Mouse (Mus musculus) 3T3-L1 (cell line): Measurements from ENCODE around the gene Dnajc22.
A peak's percentile ranks its signal among the peaks of the same experiment; 100 is the strongest.

Source experiments
- DNase-seq: peaks from one replicate; pipeline ENCODE4 v3.0.0-alpha.2; 2015; ENCODE audit warnings: low read depth, low spot score

The Dnajc22 gene

DNA sequence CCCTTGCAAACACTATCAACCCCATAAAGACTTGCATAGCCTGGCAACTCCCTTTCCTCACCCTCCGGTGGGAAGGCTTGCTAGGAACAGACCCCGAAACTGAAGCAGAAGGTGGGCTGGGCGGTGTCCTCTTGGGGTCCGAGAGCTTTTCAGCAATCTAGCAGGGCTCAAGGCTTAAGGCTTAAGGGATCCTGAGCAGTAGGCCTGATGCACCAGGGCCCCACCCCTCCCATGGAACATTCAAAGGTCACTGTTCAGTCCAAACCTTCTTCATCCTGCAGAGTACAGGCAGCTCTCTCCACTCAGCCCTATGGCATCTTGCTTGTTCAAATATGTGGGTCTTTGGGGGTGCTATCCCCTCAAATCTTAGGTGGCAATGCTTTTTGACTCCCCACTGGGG, 7.0 kb upstream of the Dnajc22 start:
- DNase-seq: no peak

GRCm38 (mm10) chr15:99087253-99088075, 5.5 kb upstream of the Dnajc22 start, which contains the start of gene C1ql4:
TSS of gene C1ql4 (minus strand) at chr15:99087817.
- DNase-seq: no peak

DNA sequence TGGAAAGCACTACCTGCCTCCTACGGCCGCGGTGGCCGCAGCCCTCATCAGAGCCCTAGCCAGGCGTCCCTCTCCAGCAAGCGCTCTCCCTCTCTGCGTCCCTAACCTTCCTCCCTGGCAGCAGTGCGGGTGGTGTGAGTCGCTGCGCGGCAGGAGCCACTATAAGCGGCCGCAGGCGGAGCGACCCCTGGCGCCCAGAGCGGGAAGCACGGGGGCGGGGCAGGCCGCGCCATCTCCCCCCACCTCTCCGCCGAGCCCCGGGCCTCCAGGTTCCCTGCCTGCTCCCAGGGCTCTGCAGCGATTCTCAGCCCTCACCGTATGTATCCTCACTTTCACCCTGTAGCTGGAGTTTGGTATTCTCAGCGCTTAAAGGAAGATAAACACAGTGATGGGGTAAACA, 4.7 kb upstream of the Dnajc22 start:
- DNase-seq: no peak

DNA sequence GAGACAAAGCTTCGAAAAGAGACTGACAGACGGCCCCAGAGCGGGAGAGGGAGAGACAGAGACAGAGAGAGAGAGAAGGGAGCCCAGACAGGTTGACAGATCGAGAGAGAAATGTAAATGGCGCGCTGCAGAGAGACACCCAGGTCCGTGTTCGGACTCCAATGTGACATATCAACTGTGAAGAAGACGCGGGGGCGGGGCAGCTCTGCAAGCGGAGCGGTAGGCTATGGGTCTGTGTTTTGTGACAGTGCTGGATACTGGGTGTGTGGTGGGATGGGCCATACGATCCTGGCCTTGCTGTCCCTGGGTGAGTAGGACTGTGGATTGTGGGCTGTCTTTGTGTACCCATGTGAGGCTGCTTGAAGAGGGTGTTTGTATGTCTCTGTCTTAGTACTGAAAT, 3.9 kb upstream of the Dnajc22 start:
- no peak for DNase-seq

DNA sequence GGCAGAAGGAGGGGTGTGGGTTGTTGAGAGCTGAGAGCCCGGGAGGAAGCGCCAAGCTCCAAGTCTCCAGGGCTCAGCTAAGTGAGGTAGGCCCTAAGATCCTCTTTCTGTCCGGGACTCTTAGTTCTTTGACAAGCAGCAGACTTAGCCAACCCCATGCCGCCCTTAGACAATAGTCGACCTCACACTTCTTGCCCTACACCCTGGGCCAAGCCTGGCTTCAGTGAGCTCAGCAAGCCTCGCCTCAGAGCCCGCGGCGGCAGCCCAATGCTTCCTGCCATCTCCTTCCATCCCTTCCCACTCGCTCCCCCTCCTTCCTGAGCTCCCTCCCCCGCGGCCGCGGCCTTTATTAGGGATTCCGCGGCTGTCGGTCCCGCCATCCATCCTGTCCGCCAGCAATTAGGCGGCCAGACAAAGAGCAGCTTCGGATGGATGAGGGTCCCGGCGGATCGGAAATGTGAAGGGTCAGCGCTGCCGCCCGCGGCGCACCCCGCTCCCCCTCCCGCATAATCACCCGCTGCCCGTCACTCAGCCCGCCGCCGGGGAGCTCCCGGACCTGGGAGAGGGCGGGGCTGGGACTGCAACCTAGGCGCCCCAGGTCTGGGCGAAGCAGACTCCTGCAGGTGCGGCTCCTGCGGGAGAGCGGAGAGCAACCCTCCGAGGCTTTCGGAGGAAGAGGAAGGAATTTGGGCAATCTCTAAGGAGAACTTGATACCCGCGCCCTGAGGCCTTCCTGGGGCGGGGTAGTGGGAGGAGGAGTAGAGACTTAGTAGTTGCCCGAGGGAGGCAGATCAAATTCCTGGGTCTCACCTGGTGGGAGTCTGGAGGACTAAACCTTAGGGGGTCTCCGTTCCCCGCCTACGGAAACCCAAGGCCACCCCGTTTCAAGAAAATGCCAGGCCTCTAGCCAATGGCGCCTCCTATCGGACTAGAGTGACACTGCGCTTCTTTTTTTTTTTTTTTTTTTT, 605 bp downstream of the Dnajc22 start:
- no peak for DNase-seq

DNA sequence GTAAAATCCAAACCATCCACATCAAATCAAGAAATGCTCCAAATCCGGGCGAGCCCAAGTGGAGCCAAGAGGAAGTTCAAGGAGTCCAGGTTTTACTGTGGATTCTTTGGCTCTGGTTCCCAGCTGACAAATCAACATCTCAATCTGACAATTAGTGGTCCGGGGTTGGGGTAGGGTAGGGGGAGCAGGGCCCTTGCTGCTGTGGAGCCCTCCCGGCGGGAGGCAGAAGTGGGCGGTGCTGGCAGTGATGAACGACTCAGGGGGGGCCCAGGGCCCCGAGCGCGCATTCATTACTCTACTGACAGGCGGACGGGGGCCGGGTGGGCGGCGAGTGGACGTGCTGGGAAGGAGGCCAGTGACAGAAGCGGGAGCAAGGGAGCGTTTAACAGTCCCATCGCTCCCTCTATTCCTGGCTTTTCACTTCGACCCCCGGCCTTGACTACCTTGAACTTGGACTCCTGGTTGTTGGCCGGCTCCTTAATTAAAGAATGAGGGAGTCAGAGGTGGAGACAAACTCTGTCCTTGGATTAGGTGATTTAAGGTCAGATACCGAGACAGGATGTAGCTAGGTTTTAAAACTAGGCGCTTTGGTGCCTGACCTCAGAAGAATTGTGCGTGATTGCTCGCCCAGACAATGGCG, 1.8 kb downstream of the Dnajc22 start:
- no peak for DNase-seq

- no peak for DNase-seq
Measured at GRCm38 (mm10) chr15:99095356-99095755, 2.4 kb downstream of the Dnajc22 start.

DNA sequence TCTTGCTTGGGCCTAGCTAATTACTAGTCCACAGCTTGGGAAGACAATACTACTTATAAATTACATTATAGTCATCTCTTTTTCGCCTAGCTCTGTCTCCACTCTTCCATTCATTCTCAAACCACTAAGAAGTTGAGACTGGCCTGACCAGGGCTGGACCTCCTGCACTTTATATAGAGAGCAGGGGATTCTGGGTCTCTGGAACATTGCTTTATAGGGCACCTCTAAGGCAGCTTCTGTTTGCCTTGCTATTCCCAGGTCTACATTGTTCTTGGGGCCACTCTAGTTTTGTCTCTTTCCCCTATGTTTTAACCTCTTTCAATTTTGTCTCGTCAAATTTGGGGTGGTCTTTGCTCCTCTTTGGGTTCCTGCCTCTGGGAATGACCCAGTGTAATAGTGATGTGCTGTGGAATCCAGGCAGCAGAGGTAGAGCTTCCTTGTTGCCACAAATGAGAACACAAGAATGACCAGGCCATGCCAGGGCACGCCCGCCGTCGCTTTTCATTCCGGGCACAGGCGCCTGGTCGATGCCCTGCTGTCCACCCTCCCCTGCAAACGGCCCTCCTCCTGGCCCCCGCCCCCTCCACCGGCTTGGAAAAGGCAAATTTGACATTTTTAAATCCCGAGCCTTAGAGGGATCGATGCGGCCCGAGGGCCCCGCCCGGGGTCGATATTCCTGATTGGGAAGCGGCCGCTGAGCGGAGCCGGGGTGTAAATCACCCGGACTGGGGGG, 3.3 kb downstream of the Dnajc22 start:
- no peak for DNase-seq

GRCm38 (mm10) chr15:99096831-99097500, 4.0 kb downstream of the Dnajc22 start:
- no peak for DNase-seq

DNA sequence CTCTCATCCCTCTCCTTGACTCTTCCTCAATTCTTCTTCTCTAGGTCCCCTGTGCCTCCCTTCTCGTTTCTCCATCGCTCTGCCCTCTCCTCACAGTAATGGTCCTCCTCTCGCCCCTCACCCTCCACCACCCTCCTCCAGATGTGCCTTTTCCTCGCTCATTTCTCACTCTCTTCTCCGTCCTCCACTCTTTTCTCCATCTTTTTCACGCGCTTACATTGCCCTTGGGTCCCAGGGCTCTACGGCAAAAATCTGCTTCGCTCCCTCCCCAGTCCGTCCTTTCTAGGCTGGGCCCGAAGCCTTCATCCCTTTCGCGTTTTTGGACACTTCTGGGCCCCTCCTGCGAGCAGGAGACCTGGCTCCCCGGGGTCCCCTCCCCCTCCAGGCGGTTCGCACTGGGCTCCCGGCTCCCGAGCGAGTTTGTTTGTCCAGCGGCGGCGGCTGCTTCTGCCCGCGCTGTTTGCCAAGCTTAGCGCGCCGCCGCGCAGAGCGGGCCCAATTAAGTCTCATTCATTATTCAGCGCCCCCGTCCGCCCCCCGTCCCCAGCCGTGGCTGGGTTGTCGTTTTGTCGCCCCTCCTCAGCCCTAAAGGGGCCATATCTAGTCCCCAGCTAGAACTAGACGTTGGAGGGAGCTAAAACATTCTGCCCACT, 5.0 kb downstream of the Dnajc22 start:
- no peak for DNase-seq

DNA sequence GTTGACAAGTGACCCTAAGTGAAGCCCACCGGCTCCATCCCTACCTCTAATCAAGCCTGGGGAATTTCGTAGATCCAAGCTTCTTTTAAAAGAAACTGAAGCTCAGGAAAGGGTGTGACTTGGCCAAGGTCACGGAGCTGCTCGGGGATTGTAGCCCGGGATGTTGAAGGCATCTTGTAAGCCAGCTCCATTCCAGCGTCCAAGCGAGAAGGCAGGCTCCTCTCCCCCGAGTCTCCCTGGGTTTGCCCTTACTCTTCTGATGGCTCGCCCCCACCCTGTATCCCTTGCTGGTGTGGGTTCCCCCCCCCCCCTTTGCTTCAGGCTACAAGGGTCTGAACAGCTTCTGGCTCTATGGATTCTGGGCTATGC, 5.5 kb downstream of the Dnajc22 start:
- no peak for DNase-seq

DNA sequence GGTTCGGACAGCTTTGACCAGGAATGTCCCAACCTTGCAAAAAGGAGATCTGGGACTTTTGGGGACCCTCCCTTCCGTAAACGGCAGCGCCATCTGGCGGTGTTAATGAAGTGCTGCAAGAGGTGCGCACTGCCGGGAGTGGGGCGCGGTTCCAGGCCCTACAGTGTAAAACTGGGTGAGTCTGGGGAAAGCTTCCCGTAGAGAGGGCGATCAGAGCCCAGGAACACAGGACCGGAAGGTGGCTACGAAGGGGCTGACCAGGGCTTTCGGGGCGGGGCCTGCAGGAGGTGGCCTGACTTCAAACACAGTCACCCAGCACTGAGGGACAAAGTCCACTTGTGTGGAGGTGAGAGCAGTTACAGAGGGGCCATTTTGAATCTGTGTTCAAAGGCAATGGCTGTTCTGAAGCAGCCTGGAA, 6.2 kb downstream of the Dnajc22 start:
- DNase-seq: peak; percentile 71

GRCm38 (mm10) chr15:99099984-99100383, 7.0 kb downstream of the Dnajc22 start:
- peak; percentile 26 for DNase-seq

GRCm38 (mm10) chr15:99105238-99105637, 12.3 kb downstream of the Dnajc22 start:
- DNase-seq: no peak

- DNase-seq: no peak
Measured at GRCm38 (mm10) chr15:99107866-99108265, 14.9 kb downstream of the Dnajc22 start.

- peak; percentile 44 for DNase-seq
Measured at GRCm38 (mm10) chr15:99111139-99111538, 18.2 kb downstream of the Dnajc22 start.

GRCm38 (mm10) chr15:99111809-99112208, 18.8 kb downstream of the Dnajc22 start:
- no peak for DNase-seq

GRCm38 (mm10) chr15:99112843-99113395, 19.9 kb downstream of the Dnajc22 start:
- no peak for DNase-seq

GRCm38 (mm10) chr15:99113396-99113975, 20.5 kb downstream of the Dnajc22 start:
- peak; percentile 40 for DNase-seq
